ENCODE assay signal across 23 mouse cellular contexts in genomic region chr1:51688224-51688545, GRCm38 (mm10).
A peak's percentile ranks its signal among the peaks of the same experiment; 100 is the strongest.
DNase-seq lines count a peak whose midpoint lies in the region; ATAC-seq lines count a peak whose summit lies in the region.
"Had no signal": no experiment of that assay in that cellular context is flagged by ENCODE, and none has a peak within 500 bp of the region (broad histone marks: within the 10 kb centered on the region; RNA-seq: fewer than 3 reads in every experiment).

No protein-coding gene starts in this region.

- H3K9ac ChIP-seq in limb, embryonic 12.5 days (replicated peaks): no peak overlapping the region
- H3K9ac ChIP-seq in forebrain, embryonic 14.5 days (ENCODE audit: low read length): no peak overlapping the region
- no peak overlapping the region for H3K9ac ChIP-seq in hindbrain, embryonic 15.5 days
- H3K9ac ChIP-seq in neural tube, embryonic 14.5 days (replicated peaks; ENCODE audit: low read depth, low read length): no peak overlapping the region
- H3K9ac ChIP-seq: kidney, embryonic 15.5 days; liver, embryonic 12.5 days had no signal

- no peaks in the 10 kb centered on the region for H3K36me3 ChIP-seq in limb, embryonic 12.5 days
- no peaks in the 10 kb centered on the region for H3K36me3 ChIP-seq in limb, embryonic 10.5 days
- no peaks in the 10 kb centered on the region for H3K36me3 ChIP-seq in forebrain, embryonic 14.5 days (ENCODE audit: control insufficient read depth, insufficient read depth, low read length)
- H3K36me3 ChIP-seq in hindbrain, embryonic 15.5 days: no peaks in the 10 kb centered on the region
- no peaks in the 10 kb centered on the region for H3K36me3 ChIP-seq in neural tube, embryonic 14.5 days (ENCODE audit: control insufficient read depth, insufficient read depth, low read length)
- H3K36me3 ChIP-seq: kidney, embryonic 15.5 days; liver, embryonic 12.5 days had no signal

- no peak for DNase-seq in limb, embryonic 10.5 days (ENCODE audit: low spot score)
- no peak for DNase-seq in forebrain, embryonic 14.5 days (ENCODE audit: low spot score)
- no peak for DNase-seq in lung, postnatal 14 days
- no peak for DNase-seq in lung, postnatal 4 days
- DNase-seq: adrenal gland, postnatal 25 days; B cell, adult 2 months; cerebellum, adult 11 months; cerebellum, postnatal 14 days; gastrocnemius, postnatal 25 days; kidney, postnatal 4 days; layer of hippocampus, adult 9-11 months; lung, adult 2 months; right cerebral cortex, postnatal 14 days; spleen, adult 18-20 months; thymus, postnatal 36 days had no signal

- peaks cover 15% of the 10 kb centered on the region for H3K4me1 ChIP-seq in limb, embryonic 12.5 days (replicated peaks)
- H3K4me1 ChIP-seq in limb, embryonic 10.5 days: peaks cover 11% of the 10 kb centered on the region
- H3K4me1 ChIP-seq in forebrain, embryonic 14.5 days (ENCODE audit: control insufficient read depth, insufficient read depth, low read length): peaks cover 4% of the 10 kb centered on the region; the same call in 1 of the 2 replicates
- H3K4me1 ChIP-seq in hindbrain, embryonic 15.5 days (replicated peaks): peaks cover 16% of the 10 kb centered on the region
- no peaks in the 10 kb centered on the region for H3K4me1 ChIP-seq in neural tube, embryonic 14.5 days (ENCODE audit: control insufficient read depth, insufficient read depth, low read length)
- H3K4me1 ChIP-seq: kidney, embryonic 15.5 days; liver, embryonic 12.5 days had no signal

- H3K9me3 ChIP-seq in limb, embryonic 12.5 days: no peaks in the 10 kb centered on the region
- H3K9me3 ChIP-seq in limb, embryonic 10.5 days (replicated peaks): no peaks in the 10 kb centered on the region
- H3K9me3 ChIP-seq in forebrain, embryonic 14.5 days (replicated peaks; ENCODE audit: control insufficient read depth, low read length): no peaks in the 10 kb centered on the region
- no peaks in the 10 kb centered on the region for H3K9me3 ChIP-seq in hindbrain, embryonic 15.5 days
- no peaks in the 10 kb centered on the region for H3K9me3 ChIP-seq in neural tube, embryonic 14.5 days (ENCODE audit: control insufficient read depth, low read length)
- H3K9me3 ChIP-seq: kidney, embryonic 15.5 days; liver, embryonic 12.5 days had no signal

- no peaks in the 10 kb centered on the region for H3K27me3 ChIP-seq in limb, embryonic 12.5 days
- H3K27me3 ChIP-seq in limb, embryonic 10.5 days (ENCODE audit: low read depth, poor library complexity, severe bottlenecking): no peaks in the 10 kb centered on the region
- no peaks in the 10 kb centered on the region for H3K27me3 ChIP-seq in forebrain, embryonic 14.5 days (replicated peaks; ENCODE audit: control insufficient read depth, insufficient read depth, low read length)
- H3K27me3 ChIP-seq in hindbrain, embryonic 15.5 days: no peaks in the 10 kb centered on the region
- H3K27me3 ChIP-seq in neural tube, embryonic 14.5 days (ENCODE audit: control insufficient read depth, insufficient read depth, low read length): no peaks in the 10 kb centered on the region
- H3K27me3 ChIP-seq: kidney, embryonic 15.5 days; liver, embryonic 12.5 days had no signal

- 0 out of 2 replicates have a peak overlapping the region, but pooled peaks have one; percentile 23 for H3K4me2 ChIP-seq in limb, embryonic 12.5 days
- peak overlapping the region; percentile 1; the same call in 1 of the 2 replicates for H3K4me2 ChIP-seq in forebrain, embryonic 14.5 days (ENCODE audit: low read length)
- peak overlapping the region; percentile 27; the same call in 1 of the 2 replicates for H3K4me2 ChIP-seq in hindbrain, embryonic 15.5 days
- no peak overlapping the region for H3K4me2 ChIP-seq in neural tube, embryonic 14.5 days (ENCODE audit: low read depth, low read length)
- H3K4me2 ChIP-seq: kidney, embryonic 15.5 days; liver, embryonic 12.5 days had no signal

- ATAC-seq in limb, embryonic 12.5 days (ENCODE audit: insufficient number of reproducible peaks, insufficient read depth, low FRiP score, low TSS enrichment, low read depth): no peak
- ATAC-seq in forebrain, embryonic 14.5 days: no peak
- peak; percentile 36 for ATAC-seq in hindbrain, embryonic 15.5 days (ENCODE audit: low FRiP score, low read depth)
- peak; percentile 52 for ATAC-seq in neural tube, embryonic 14.5 days (ENCODE audit: low read depth)
- ATAC-seq: intestine, postnatal 0 days; liver, embryonic 12.5 days had no signal

- H3K4me3 ChIP-seq in limb, embryonic 12.5 days (replicated peaks): no peak overlapping the region
- H3K4me3 ChIP-seq in limb, embryonic 10.5 days: no peak overlapping the region
- H3K4me3 ChIP-seq in forebrain, embryonic 14.5 days (ENCODE audit: low read depth, low read length): no peak overlapping the region
- no peak overlapping the region for H3K4me3 ChIP-seq in hindbrain, embryonic 15.5 days
- no peak overlapping the region for H3K4me3 ChIP-seq in neural tube, embryonic 14.5 days (ENCODE audit: low read depth, low read length)
- H3K4me3 ChIP-seq: erythroblast, embryonic 14.5 days; kidney, embryonic 15.5 days; left cerebral cortex, adult 2 months; liver, embryonic 12.5 days had no signal

- no peak overlapping the region for H3K27ac ChIP-seq in limb, embryonic 12.5 days
- H3K27ac ChIP-seq in limb, embryonic 10.5 days: no peak overlapping the region
- H3K27ac ChIP-seq in forebrain, embryonic 14.5 days (ENCODE audit: low read depth, low read length): peak overlapping the region; percentile 44; the same call in 1 of the 2 replicates
- peak overlapping the region; percentile 76 for H3K27ac ChIP-seq in hindbrain, embryonic 15.5 days (replicated peaks)
- H3K27ac ChIP-seq in neural tube, embryonic 14.5 days (ENCODE audit: low read depth, low read length): no peak overlapping the region
- H3K27ac ChIP-seq: kidney, embryonic 15.5 days; left cerebral cortex, adult 2 months; liver, embryonic 12.5 days had no signal

- 27% methylated on average over 1 of the region's 1 CpGs for WGBS in limb, embryonic 12.5 days
- 42% methylated on average over 1 of the region's 1 CpGs for WGBS in limb, embryonic 10.5 days
- 7% methylated on average over 1 of the region's 1 CpGs for WGBS in forebrain, embryonic 14.5 days
- WGBS in hindbrain, embryonic 15.5 days: 24% methylated on average over 1 of the region's 1 CpGs
- 31% methylated on average over 1 of the region's 1 CpGs for WGBS in neural tube, embryonic 14.5 days

Comparison
In these comparisons a context has a peak if more than half of its experiments do, and no peak if none do; other contexts are left out.
1. ATAC-seq: peak in hindbrain, embryonic 15.5 days (single experiment) and neural tube, embryonic 14.5 days (single experiment); none in limb, embryonic 12.5 days (single experiment) and forebrain, embryonic 14.5 days (single experiment).
2. H3K27ac ChIP-seq: peak in forebrain, embryonic 14.5 days (single experiment) and hindbrain, embryonic 15.5 days (single experiment); none in limb, embryonic 12.5 days (single experiment), limb, embryonic 10.5 days (single experiment) and neural tube, embryonic 14.5 days (single experiment).